Mouse (Mus musculus) T-helper 1 cell (primary cell): ENCODE measurements around the gene Prkcsh.

ENCODE experiments used
- in situ Hi-C: fragments of 300-600 bp; cut with MboI, MseI; formaldehyde crosslinking; loops from one replicate; pipeline ENCODE4 v1.15.1; 2025; ENCODE audit warnings: high pct_unique_total_duplicates

The Prkcsh gene

DNA sequence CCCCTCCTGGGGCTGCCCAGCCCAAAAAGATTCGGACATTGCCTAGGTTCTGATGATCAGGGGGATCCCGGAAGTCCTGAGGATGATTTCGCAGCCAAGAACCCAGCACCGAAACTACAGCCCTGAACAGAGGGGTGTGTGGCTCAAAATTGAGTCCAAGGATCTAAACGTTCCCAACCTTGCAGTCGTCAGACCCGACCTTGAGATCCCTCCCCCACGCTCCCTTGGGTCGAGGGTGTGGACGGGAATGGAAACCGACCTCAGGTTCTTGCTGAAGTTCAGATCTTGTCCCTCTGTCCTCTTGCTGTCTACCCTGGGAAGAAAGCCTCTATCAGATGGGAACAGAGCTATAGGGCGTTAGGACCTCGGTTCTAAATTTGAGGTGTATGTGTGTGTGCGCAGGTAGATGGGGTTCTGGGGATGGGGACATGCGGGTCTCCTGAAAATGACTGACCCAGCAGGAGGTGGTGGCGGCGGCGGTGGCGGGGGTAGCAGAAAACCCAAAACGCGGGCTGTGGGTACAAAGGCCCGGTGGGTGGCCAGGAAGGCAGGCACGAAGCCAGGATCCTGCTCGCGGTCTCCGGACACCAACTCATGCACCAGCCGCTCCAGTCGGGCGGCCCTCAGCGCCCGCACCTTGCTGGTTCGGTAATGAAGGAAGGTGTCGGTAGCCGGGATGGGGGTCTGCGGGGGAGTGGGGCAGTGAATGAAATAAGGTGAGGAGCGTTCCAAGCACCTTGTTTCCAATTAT, 14.8 kb upstream of the Prkcsh start:
- in situ Hi-C loops = no loop called here

DNA sequence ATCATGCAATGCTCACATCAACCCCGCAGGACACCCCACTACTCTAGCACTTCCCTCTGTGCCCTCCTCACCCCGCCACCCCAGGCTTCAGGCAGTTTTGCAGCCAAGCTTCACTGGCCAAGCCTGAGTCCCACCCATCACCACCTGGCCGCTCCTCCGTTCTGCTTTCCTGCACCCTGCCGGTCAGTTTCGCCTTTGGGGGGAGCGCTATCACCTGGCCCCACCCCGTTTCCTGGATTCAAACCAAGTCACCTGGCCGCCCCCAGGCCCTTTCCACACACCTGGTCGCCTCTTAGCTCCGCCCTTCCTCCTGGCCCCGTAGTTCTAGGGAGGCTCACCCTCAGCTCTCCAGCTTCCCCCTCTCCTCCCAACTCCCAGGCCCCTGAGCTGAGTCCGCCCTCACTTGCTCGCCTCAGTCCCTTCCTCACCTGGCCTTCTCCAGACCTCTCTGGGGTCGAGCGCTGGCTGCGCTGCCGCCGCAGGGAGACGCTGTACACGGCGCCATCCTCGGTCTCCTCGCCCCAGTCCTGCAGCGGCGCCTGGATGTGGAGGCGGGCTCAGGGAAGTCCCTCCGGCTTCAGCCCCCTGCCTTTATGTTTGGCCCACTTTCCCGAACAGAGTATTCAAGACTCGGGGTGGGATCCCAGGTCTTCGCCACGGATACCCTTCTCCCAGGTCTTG, 14.0 kb upstream of the Prkcsh start:
- in situ Hi-C loops = no loop called here

DNA sequence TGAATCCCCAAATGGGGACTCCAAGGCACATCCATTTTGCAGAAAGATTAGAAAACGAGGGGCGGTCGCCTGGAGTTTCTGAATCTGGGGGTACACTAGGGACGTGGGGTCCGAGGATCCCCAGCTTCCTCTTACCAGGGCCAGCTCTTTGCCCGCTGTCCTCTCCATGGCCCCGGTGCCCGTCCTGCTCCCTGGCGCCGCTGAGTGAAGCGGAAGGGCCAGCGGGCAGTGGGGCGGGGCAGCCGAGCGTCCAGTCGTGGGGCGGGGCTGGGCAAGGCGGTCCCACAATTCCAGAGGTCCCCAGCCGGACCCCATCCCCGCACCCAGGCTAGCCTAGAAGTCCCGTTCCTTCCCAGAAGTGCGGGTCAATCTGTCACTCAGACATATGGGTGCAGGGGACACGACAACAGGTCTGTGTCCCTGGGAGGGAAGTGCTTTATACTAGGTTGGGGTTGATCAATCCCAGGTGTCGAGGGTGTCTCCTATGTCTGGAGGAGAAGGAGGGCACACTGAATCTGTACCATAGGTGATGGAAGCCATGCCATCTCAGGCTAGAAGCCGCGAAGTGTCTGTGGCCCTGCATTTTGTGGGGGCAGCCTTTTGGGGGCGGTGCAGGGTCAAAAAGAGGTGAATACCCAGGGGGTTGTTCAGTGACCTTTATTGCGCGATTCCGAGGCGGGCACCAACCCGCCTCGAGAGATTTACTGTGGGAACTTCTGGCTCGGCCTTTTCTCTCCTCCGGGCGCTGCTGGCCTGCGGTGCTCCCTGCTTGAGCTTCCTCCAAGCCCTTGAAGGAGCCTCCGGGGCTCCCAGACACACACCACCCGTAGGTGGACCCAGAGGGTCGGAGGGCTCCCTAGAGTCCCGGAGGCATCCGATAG, 13.1 kb upstream of the Prkcsh start, which contains the start of gene Rgl3:
Rgl3 (minus strand) TSS at position 217 of the 881 bp plus-strand sequence.
- in situ Hi-C loops = no loop called here

DNA sequence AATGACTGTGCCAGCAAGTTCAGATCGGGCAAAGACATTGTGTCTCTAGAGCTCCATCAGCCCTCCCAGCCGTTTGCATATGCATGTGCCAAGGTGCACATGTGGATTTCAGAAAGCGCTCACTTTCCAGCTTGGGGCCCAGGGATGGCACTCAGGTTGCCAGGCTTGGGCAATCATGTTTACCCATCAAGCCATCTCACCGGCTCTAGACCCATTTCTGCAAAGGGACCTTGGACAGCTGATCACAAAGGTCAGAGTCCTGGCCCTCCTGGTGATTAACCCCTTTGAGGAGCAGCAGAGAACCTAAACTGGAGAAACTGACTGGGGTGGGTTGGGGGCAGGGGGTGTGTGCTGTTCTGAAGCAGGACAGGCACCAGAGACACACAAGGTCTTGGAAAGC, 10.4 kb upstream of the Prkcsh start:
- in situ Hi-C loops = no loop called here

DNA sequence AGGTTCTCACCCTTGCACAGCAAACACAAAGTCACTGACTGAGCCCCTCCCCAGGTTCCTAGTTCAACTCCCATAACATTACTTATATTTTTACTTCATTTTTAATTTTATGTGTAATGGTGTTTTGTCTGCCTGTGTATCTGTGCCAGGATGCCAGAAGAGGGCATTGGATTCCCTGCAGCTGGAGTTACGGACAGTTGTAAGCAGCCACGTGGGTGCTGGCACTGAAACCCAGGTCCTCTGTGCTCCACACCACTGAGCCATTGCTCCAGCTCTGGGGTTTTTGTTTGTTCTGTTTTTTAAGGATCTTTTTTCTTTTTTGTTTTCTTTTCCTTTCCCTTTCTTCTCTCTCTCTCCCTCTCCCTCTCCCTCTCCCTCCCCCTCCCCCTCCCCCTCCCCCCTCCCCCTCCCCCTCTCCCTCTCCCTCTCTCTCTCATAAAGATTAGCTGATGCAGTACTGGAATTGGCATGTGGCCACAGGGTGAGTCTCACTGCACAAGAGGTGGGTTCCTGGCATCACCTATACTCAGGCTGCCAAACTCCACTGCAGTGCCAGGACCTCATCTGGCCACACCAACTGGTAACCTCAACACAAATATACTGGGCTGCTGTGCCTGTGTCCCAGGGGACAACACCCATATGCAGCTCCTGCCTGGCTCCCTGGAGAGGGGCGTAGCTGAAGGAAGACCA, 6.3 kb upstream of the Prkcsh start:
- in situ Hi-C loops = no loop called here

DNA sequence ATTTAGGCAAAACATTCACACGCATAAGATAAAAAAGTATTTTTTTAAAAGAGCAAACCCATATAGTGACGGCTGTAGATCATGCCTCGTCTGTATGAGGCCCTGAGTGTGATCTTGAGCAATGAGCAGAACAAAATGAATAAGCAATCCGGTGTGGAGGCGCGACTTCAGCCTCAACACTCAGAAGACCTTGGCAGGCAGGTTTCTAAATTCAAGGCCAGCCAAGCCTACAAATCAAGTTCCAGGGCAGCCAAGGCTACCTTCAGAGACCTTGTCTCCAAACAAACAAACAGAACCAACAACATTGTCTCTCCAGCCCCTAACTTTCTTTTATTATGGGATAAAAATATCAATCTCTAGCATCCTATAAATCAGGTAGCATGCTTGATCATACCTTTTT, 2.3 kb upstream of the Prkcsh start:
- in situ Hi-C loops = no loop called here

DNA sequence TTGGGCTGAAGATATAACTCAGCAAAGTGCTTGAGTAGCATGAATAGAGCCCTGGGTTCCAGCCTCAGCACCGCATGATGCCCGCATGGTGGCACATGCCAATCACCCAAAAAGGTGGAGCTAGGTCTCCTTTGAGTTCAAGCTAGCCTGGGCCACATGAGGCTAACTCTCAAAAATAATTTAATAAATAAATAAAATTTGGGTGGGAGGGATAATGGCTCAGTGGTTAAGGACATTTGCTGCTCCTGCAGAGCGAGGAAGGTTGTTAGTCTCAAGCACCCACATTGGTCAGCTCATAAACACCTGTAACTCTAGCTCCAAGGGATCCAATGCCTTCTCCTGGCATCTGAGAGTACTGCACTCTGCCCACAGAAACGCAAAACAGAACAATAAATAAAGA, 973 bp upstream of the Prkcsh start:
- in situ Hi-C loops = no loop called here

DNA sequence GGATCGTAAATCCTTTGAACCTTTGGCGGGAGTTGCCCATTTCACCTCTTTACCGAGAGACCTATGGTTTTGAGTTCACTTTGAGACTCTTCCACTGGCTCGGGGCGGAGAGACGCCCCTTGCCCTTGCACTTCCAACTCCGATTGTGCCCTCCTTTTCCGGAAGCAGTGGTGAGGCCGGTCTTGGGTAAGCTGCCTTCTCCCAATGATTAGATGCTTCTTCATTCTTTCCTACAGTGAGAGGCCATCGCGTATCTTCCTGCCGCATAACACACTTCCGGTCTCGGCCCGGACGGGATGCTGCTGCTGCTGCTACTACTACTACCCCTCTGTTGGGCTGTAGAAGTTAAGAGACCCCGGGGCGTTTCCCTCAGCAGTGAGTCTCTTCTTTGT, 553 bp downstream of the Prkcsh start:
- in situ Hi-C loops = no loop called here

DNA sequence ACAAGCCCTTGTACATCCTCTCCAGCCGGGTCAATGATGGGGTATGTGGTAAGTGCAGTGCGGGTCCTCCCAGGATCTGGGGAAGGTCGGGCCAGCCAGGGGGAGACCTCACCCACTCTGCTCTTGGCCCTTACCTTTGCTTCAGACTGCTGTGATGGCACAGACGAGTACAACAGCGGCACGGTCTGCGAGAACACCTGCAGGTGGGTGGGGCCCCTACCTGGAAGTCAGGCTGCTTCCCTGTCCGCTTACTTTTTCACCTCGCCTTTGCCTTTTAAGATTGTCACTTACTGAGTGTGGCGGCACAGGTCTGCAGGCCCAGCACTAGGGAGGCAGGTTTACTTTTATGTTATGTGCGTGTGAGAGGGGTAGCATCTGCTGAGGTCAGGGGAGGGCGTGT, 1.9 kb downstream of the Prkcsh start:
- in situ Hi-C loops = no loop called here

DNA sequence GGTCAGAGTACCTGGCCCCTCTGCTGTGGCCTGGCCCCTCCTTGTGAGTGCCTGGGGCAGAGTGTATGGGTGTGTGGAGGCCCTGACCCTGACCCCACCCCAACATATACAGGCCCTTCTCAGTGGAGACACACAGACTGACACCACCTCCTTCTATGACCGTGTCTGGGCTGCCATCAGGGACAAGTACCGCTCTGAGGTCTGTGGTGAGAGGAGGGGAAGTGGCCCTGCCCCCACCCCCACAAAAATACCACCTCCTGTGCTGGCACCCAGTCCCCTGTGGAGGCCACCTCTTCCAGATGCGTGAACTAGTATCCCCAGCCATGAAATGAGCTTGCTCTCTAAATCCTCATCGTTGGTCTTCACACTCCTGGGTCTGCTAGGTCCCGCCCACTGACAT, 8.4 kb downstream of the Prkcsh start:
- in situ Hi-C loops = loop anchor here (5.0 kb wide), 1 partner anchor 106 kb away; the partner anchor contains the start of gene Elof1

DNA sequence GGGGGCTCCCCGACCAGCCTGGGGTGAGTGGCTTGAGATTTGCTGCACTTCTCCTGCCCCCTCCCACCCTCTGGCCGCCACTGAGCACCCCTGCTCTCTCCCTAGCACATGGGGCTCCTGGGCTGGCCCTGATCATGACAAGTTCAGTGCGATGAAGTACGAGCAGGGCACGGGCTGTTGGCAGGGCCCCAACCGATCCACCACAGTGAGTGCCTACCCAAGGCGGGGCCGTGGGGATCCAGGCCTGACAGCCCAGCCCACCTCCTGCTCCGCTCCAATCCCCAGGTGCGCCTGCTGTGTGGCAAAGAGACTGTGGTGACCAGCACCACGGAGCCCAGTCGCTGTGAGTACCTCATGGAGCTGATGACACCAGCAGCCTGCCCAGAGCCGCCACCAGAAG, 10.1 kb downstream of the Prkcsh start:
- in situ Hi-C loops = loop anchor here (5.0 kb wide), 1 partner anchor 105 kb away; the partner anchor contains the start of gene Elof1

DNA sequence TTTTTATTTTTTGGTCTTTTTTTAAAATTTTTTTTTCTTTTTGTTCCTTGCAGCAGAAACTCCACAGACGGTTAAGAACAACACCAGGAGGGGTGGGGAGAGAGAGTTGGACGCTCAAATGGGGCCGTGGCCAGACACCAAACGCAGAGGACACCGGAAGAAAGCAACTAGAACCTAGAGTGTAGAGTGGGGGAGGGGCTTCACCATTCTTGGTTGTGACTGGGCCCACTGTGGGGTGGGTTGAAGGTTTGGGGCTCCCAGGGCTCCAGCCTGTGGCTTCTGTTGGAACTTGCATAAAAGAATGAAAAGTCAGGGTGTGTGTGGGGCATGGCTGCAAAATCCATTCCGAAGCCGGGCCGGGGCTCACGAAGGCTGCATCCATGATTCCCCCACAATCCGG, 13.6 kb downstream of the Prkcsh start:
- in situ Hi-C loops = no loop called here

DNA sequence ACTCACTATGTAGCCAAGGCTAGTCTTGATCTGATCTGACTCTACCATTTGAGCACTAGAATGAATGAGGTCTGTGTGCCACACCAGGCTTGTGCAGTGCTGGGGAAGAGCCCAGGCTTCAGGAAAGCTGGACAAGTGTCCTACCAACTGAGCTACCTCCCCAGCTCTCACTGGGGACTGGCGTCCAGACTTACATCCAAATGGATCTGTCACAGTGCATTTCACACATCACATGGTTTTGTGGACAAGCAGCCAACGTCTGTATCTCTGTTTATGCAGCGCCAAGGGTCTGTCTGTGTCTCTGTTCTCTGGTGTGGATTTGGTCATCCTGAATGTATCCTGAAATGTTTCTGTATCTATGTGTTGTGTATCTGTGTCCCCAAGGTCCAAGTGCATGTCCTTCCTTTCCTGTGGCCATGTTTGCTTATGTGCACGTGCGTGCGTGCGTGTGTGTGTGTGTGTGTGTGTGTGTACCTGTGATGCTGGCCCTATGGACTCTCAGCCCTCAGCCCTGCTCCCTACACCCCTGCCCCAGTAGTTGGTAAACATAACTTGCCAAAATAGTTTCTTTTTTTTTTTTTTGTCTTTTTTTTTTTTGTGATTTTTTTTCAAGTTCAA, 14.7 kb downstream of the Prkcsh start:
- in situ Hi-C loops = no loop called here

DNA sequence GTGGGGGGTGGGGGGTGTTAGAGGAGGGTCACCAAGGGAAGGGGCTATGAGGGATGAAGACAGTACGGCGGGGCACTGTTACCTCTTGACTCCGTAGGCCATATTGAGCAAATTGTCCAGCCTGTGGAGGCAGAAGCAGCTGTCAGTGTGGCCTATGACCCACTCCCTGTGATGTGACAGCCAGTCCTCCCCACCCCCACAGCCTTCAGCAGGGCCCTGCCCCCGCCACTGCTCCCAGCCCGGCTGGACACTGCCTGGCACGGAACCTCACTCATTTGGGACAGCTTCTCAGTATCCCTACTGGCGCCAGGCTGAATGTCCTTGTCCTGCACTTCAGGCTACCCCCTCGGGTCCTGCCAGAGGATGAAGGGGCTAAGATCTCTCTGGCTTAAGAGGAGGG, 22.0 kb downstream of the Prkcsh start:
- in situ Hi-C loops = no loop called here

DNA sequence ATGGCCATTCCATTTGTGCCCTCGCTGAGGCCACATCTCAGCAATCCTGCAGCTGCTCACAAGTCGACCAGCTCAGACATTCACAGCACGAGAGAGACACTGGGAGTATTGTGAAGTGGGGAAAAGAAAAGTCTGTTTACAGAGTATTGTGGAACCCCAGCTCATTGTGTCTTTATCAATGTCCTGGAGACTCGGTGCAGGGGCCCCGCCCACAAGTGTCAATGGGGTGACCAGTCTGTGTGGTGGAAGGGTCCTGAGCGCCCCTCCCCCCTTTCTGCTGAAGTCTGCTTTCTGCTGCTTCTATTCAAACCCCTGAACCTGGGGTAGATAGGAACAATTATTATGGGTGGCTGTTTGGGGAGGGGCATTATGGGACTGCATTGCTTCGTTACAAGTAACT, 25.9 kb downstream of the Prkcsh start:
- in situ Hi-C loops = no loop called here

DNA sequence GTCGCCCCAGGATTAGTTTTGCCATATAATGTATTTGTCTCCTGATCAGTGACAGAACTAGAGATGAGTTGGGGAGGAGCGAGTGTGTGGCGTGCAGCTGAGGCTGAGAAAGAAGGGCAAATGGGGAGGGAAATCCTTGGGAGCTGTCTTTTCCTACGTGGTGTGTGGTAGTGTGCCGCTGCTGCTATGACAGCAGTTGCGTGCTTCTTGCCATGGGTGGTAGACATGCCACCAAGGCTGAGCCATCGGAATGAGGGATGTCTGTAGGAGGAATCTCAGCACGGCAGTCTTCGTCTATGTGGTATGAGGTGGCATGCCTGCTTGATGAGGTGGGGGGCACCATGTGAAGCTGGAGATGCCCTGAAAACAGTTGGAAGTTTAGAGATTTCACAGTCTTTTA, 27.8 kb downstream of the Prkcsh start:
- in situ Hi-C loops = no loop called here

DNA sequence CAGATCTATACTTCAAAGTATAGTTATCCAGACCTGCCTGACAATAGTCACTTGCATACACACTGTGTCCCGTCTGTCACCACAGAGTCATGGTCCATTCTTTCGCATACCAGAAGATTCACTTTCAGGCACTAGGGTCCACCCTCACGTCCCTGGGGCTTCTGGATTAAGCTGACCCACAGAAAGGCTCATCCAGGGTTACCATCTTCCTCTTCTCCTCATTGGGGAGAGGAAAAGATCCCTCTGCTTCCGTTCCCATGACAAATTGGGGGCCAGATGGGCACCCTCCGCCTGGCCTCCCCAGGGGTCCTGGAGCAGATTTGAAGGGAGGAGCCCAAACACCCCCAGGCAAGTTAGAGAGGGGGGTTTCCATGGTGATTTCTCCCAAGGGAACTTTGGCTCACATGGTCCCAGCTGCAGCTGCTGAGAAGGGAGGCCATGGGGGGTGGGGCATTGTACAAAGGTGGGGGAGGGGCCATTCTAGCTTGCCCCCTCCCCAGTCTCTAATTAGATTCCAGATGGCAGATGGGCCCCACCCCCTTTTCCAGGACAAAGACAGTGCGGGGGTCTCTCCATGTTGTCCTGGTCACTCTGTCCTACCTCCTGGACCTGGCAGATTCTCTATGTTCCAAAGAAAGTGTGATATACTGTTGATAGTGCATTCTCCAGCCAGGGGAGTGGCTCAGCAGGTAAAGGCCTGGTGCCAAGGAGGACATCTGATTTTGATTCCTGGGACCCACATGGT, 32.9 kb downstream of the Prkcsh start:
- in situ Hi-C loops = no loop called here

DNA sequence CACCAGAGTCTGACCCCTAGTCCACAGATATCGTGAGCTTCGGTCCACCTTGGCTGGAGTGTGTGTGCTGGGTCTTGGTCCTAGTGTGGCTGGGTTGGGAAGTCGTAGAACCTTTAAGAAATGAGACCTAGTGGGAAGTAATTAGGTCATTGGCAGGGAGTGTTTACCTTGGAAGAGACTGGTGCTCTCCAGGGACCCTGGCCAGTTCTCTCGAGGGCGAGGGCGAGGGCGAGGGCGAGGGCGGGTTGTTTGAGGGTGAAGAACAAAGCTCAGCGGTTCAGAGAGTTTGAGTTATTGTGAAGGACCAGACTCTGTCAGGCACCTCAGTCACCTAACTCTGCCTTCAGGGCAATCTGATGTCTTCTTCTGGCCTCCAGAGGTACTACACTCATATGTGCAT, 35.2 kb downstream of the Prkcsh start:
- in situ Hi-C loops = no loop called here

DNA sequence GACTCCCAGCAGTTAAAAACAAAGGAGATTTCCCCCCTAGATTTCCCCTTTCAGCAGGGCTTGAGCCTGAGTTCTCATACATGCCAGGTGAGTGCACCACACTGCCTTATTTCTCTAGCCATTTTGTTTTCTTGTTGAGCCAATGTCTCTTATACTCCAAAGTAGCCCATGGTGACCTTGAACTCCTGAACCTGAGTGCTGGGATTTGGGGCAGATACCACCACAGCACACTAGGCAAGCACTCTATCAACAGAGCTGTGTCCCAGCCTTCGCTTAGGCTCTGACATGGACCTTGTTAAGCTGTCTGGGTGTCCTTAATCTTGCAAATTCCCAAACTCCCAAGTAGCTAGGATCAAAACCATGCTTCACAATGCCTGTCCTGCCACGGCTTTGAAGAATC, 39.2 kb downstream of the Prkcsh start:
- in situ Hi-C loops = no loop called here

DNA sequence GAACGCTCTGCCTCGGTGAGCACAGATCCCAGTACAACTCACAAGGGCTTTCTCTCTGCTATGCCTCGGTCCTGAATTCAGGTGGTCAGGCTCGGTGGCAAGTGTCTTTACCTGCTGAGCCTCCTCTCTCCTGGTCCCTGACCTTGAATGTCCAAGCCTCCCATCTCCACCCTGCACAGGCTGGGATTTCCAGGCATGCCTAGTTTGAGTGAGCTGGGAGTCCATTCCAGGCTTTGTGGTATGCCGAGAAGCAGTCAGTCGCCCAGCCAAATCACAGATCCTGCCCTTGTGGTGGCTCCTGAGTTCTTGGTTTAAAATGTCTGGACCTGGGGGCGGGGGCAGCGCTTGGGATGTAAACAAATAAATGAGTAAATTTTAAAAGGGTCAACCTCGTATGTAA, 44.7 kb downstream of the Prkcsh start:
- in situ Hi-C loops = no loop called here

DNA sequence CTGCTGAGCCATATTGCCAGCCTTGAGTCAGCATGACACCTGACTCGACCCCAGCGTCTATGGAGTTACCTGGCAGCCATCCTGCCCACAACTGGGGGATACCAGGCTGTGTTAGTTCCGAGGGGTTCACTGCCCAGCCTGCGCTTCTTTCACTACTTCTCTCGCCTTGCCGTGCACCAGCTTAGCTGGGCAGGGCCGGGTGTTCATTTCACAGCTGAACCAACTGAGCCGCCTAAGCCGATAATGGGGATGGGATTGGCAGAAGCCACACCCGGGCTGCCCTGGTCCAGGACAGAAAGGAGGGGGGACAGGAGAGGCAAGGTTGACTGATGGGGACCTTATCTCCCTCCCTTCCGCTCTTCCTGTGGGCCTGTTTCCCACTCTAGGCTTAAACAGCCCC, 46.7 kb downstream of the Prkcsh start:
- in situ Hi-C loops = no loop called here
